Mouse (Mus musculus) heart, adult 2 months (tissue): ENCODE data around the gene Stfa2l1. TPM values are rescaled to one million over a fixed set of nuclear protein-coding genes. Genes with fewer than 3 reads are reported as not detected.
"Not testable (repeated sequence)": the region's sequence is repeated elsewhere in the genome, so short reads cannot be mapped to it uniquely, and the experiment has no call there.

Experiments used
- DNase-seq, 2 experiments: peaks; one replicate each; pipeline ENCODE4 v3.0.0; 2021
- H3K27ac ChIP-seq: fragments of 200-600 bp; 2 replicates; pipeline ENCODE4 v1.8.1; 2022
- H3K27me3 ChIP-seq: fragments of 200-500 bp; 2 replicates; pipeline ENCODE4 v1.6.1; 2012; ENCODE audit warnings: mild to moderate bottlenecking, low read length, inconsistent platforms, mixed read lengths; ENCODE audit not compliant: control insufficient read depth, insufficient read depth
- H3K36me3 ChIP-seq: fragments of 200-500 bp; 2 replicates; pipeline ENCODE4 v1.6.1; 2012; ENCODE audit warnings: low read length, inconsistent platforms; ENCODE audit not compliant: control insufficient read depth, insufficient read depth
- H3K4me1 ChIP-seq: fragments of 200-500 bp; 2 replicates; pipeline ENCODE4 v1.6.1; 2011; ENCODE audit warnings: low read length; ENCODE audit not compliant: control insufficient read depth, insufficient read depth
- H3K4me3 ChIP-seq: fragments of 200-600 bp; 2 replicates; pipeline ENCODE4 v1.8.1; 2022
- H3K79me2 ChIP-seq: fragments of 200-500 bp; replicated peaks from 2 replicates; pipeline ENCODE4 v1.6.1; 2012; ENCODE audit warnings: mild to moderate bottlenecking, inconsistent platforms, low read length, moderate library complexity, mixed read lengths; ENCODE audit not compliant: control insufficient read depth, insufficient read depth
- H3K9ac ChIP-seq: fragments of 200-500 bp; 2 replicates; pipeline ENCODE4 v1.6.1; 2012; ENCODE audit warnings: low read depth, mild to moderate bottlenecking, control low read depth, inconsistent platforms, low read length, mixed read lengths
- CTCF ChIP-seq: fragments of 200-600 bp; IDR thresholded peaks from 2 replicates; pipeline ENCODE4 v1.8.1; 2022; ENCODE audit warnings: antibody characterized with exemption, mild to moderate bottlenecking, moderate library complexity
- EP300 ChIP-seq: fragments of 200-500 bp; IDR thresholded peaks from 2 replicates; pipeline ENCODE4 v1.6.1; 2011; ENCODE audit warnings: low read depth, low read length, control low read depth; ENCODE audit not compliant: insufficient read depth
- POLR2A ChIP-seq: fragments of 200-500 bp; IDR thresholded peaks from 2 replicates; pipeline ENCODE4 v1.6.1; 2011; ENCODE audit warnings: mild to moderate bottlenecking, low read depth, low read length, control low read depth; ENCODE audit not compliant: insufficient read depth
- WGBS: fragments of 180-500 bp; shearing (Covaris S2); methylation state at CpG from one replicate; pipeline ENCODE4 v1.1.7; 2018; 5-methylcytosine and 5-hydroxymethylcytosine counted together
- intact Hi-C: fragments of 180-260 bp; cut with DNase I; formaldehyde crosslinking; loops from one replicate; pipeline ENCODE4 v1.15.1; 2025
- polyA plus RNA-seq: library from polyadenylated mRNA; depleted of rRNA; stranded (reverse); fragments of >200 nt; gene quantifications from 2 replicates; pipeline ENCODE4 v1.2.3, GENCODE M21; 2012; rRNA removed
- total RNA-seq, 2 experiments: library from RNA; stranded (reverse); gene quantifications; 2 replicates each; pipeline ENCODE4 v1.2.3; 2021

The Stfa2l1 gene
- total and polyA plus RNA-seq, 3 experiments, result not detected

- Histone ChIP-seq H3K4me1 (no peaks in the 10 kb centered on the region), H3K36me3 (no peaks in the 10 kb centered on the region), H3K79me2 (no peaks in the 10 kb centered on the region), H3K27me3 (no peaks in the 10 kb centered on the region), H3K9ac (no peak overlapping the region), H3K4me3 (no peak overlapping the region), H3K27ac (no peak overlapping the region)
- DNase-seq, result no peak
- no peak for TF ChIP-seq CTCF
- TF ChIP-seq POLR2A, result no peak
- no peak for TF ChIP-seq EP300
- intact Hi-C loops, result no loop called here
These were observed 19.5 kb downstream of the Stfa2l1 start for GRCm38 (mm10) chr16:36176108-36176507.

- no peaks in the 10 kb centered on the region for H3K36me3 ChIP-seq
- H3K9ac ChIP-seq, result no peak overlapping the region
- no peaks in the 10 kb centered on the region for H3K4me1 ChIP-seq
- H3K4me3 ChIP-seq, result no peak overlapping the region
- no peaks in the 10 kb centered on the region for H3K79me2 ChIP-seq
- TF ChIP-seq POLR2A (no peak), CTCF (no peak), EP300 (no peak)
- no peak overlapping the region for H3K27ac ChIP-seq
- WGBS, result 63% methylated on average over 2 of the region's 2 CpGs
- intact Hi-C loops, result no loop called here
- H3K27me3 ChIP-seq, result no peaks in the 10 kb centered on the region
- DNase-seq, result no peak
These were observed 23.3 kb downstream of the Stfa2l1 start for GRCm38 (mm10) chr16:36179910-36180309.

GRCm38 (mm10) chr16:36183912-36184311, 27.3 kb downstream of the Stfa2l1 start, which contains the start of gene Gm5483:
Gene Gm5483, plus strand, starts transcription at chr16:36184212.
- H3K4me1 ChIP-seq, H3K27ac ChIP-seq, H3K4me3 ChIP-seq, H3K9ac ChIP-seq, H3K36me3 ChIP-seq, H3K79me2 ChIP-seq, DNase-seq, intact Hi-C loops, H3K27me3 ChIP-seq: not testable (repeated sequence)
- 68% methylated on average over 4 of the region's 4 CpGs for WGBS

GRCm38 (mm10) chr16:36199226-36199625, 42.6 kb downstream of the Stfa2l1 start:
- 60% methylated on average over 19 of the region's 19 CpGs for WGBS
- H3K4me1 ChIP-seq, result no peaks in the 10 kb centered on the region
- no peak for DNase-seq
- TF ChIP-seq POLR2A, result no peak
- no peak overlapping the region for H3K9ac ChIP-seq
- no peak overlapping the region for H3K27ac ChIP-seq
- no peaks in the 10 kb centered on the region for H3K79me2 ChIP-seq
- intact Hi-C loops, result no loop called here
- H3K4me3 ChIP-seq, result no peak overlapping the region
- H3K27me3 ChIP-seq, result no peaks in the 10 kb centered on the region
- H3K36me3 ChIP-seq, result no peaks in the 10 kb centered on the region

- H3K36me3 ChIP-seq, result no peaks in the 10 kb centered on the region
- no peak overlapping the region for H3K9ac ChIP-seq
- 57% methylated on average over 5 of the region's 5 CpGs for WGBS
- DNase-seq, result no peak
- H3K4me3 ChIP-seq, result no peak overlapping the region
- no peak overlapping the region for H3K27ac ChIP-seq
- TF ChIP-seq EP300 (no peak), POLR2A (no peak), CTCF (no peak)
- no peaks in the 10 kb centered on the region for H3K4me1 ChIP-seq
- no peaks in the 10 kb centered on the region for H3K27me3 ChIP-seq
- H3K79me2 ChIP-seq, result no peaks in the 10 kb centered on the region
- intact Hi-C loops, result no loop called here
These were observed 47.2 kb downstream of the Stfa2l1 start for GRCm38 (mm10) chr16:36203846-36204245.

GRCm38 (mm10) chr16:36205684-36206083, 49.1 kb downstream of the Stfa2l1 start:
- H3K4me1 ChIP-seq, H3K27ac ChIP-seq, H3K27me3 ChIP-seq, H3K79me2 ChIP-seq, H3K36me3 ChIP-seq, H3K9ac ChIP-seq, intact Hi-C loops, H3K4me3 ChIP-seq, DNase-seq: not testable (repeated sequence)
- 49% methylated on average over 2 of the region's 2 CpGs for WGBS

- no peak for TF ChIP-seq CTCF
- TF ChIP-seq POLR2A, result no peak
- no peak for TF ChIP-seq EP300
- DNase-seq, result no peak
- Histone ChIP-seq H3K4me1 (no peaks in the 10 kb centered on the region), H3K4me3 (no peak within 1 kb of the TSS), H3K27ac (no peak within 1 kb of the TSS), H3K9ac (no peak within 1 kb of the TSS), H3K27me3 (no peaks in the 10 kb centered on the region), H3K79me2 (no peaks in the 10 kb centered on the region), H3K36me3 (no peaks in the 10 kb centered on the region)
- intact Hi-C loops, result no loop called here
- WGBS, result 70% methylated on average over 2 of the region's 2 CpGs
These were observed 53.4 kb downstream of the Stfa2l1 start, which contains the start of gene Gm5416 for GRCm38 (mm10) chr16:36209967-36210453. Gene Gm5416, plus strand, starts transcription at chr16:36210403.

Other genes starting within 250 kb of the Stfa2l1 start
- 1 to 10 TPM; 9.3 to 9.8 TPM for gene Parp9, start 218.3 kb upstream of the Stfa2l1 start, total RNA-seq
- gene Parp9, start 218.3 kb upstream of the Stfa2l1 start, polyA plus RNA-seq, result 6.5 and 11.1 TPM in 2 replicates
- gene Dtx3l, start 217.7 kb upstream of the Stfa2l1 start, total RNA-seq, result 1 to 10 TPM; 8.6 to 8.9 TPM
- gene Dtx3l, start 217.7 kb upstream of the Stfa2l1 start, polyA plus RNA-seq, result 5.9 and 8.9 TPM in 2 replicates
- gene Kpna1, start 178.1 kb upstream of the Stfa2l1 start, total RNA-seq, result 100 to 1,000 TPM; 112 to 128 TPM
- gene Kpna1, start 178.1 kb upstream of the Stfa2l1 start, polyA plus RNA-seq, result 18.7 and 40.3 TPM in 2 replicates
- 1 to 10 TPM; 2.7 to 2.8 TPM for gene Wdr5b, start 115.6 kb upstream of the Stfa2l1 start, total RNA-seq
- gene Wdr5b, start 115.6 kb upstream of the Stfa2l1 start, polyA plus RNA-seq, result 1.8 and 2.5 TPM in 2 replicates
- 100 to 1,000 TPM; 212 to 248 TPM for gene Fam162a, start 85.2 kb upstream of the Stfa2l1 start, total RNA-seq
- gene Fam162a, start 85.2 kb upstream of the Stfa2l1 start, polyA plus RNA-seq, result 95.0 and 98.5 TPM in 2 replicates
- 10 to 100 TPM; 31.1 to 33.3 TPM for gene Ccdc58, start 85.1 kb upstream of the Stfa2l1 start, total RNA-seq
- 14.0 and 24.2 TPM in 2 replicates for gene Ccdc58, start 85.1 kb upstream of the Stfa2l1 start, polyA plus RNA-seq
- gene Csta1, start 25.6 kb upstream of the Stfa2l1 start, total RNA-seq, result not detected
- gene Csta1, start 25.6 kb upstream of the Stfa2l1 start, polyA plus RNA-seq, result not detected in 2 replicates
- gene Gm5483, start 27.4 kb downstream of the Stfa2l1 start, total RNA-seq, result not detected
- gene Gm5483, start 27.4 kb downstream of the Stfa2l1 start, polyA plus RNA-seq, result not detected in 2 replicates
- gene Gm5416, start 53.6 kb downstream of the Stfa2l1 start, total RNA-seq, result not detected
- gene Gm5416, start 53.6 kb downstream of the Stfa2l1 start, polyA plus RNA-seq, result not detected in 2 replicates
- gene 2010005H15Rik, start 64.7 kb downstream of the Stfa2l1 start, total RNA-seq, result not detected
- not detected in 2 replicates for gene 2010005H15Rik, start 64.7 kb downstream of the Stfa2l1 start, polyA plus RNA-seq
- gene Stfa1, start 120.1 kb downstream of the Stfa2l1 start, total RNA-seq, result not detected
- gene Stfa1, start 120.1 kb downstream of the Stfa2l1 start, polyA plus RNA-seq, result not detected in 2 replicates
- gene BC117090, start 177.5 kb downstream of the Stfa2l1 start, total RNA-seq, result not detected
- not detected in 2 replicates for gene BC117090, start 177.5 kb downstream of the Stfa2l1 start, polyA plus RNA-seq
- not detected for gene BC100530, start 210.9 kb downstream of the Stfa2l1 start, total RNA-seq
- not detected in 2 replicates for gene BC100530, start 210.9 kb downstream of the Stfa2l1 start, polyA plus RNA-seq